Mouse (Mus musculus) limb, embryonic 10.5 days (tissue): ENCODE results near the gene Crhr1. TPM values are rescaled to one million over a fixed set of nuclear protein-coding genes. Genes with fewer than 3 reads are reported as not detected.
"Not testable (repeated sequence)": the region's sequence is repeated elsewhere in the genome, so short reads cannot be mapped to it uniquely, and the experiment has no call there.

Source experiments
- DNase-seq: peaks from one replicate; pipeline ENCODE4 v3.0.0-alpha.2; 2017; ENCODE audit warnings: low spot score
- H3K27ac ChIP-seq: fragments of 300-500 bp; sonication (generic); 2 replicates; pipeline ENCODE4 v1.5.1; 2016; ENCODE audit warnings: mild to moderate bottlenecking
- H3K27me3 ChIP-seq: fragments of 300-500 bp; sonication (generic); 2 replicates; pipeline ENCODE4 v1.6.1; 2016; ENCODE audit warnings: low read depth, mild to moderate bottlenecking; ENCODE audit not compliant: poor library complexity, severe bottlenecking
- H3K36me3 ChIP-seq: fragments of 300-500 bp; sonication (generic); 2 replicates; pipeline ENCODE4 v1.6.1; 2016; ENCODE audit warnings: mild to moderate bottlenecking, moderate library complexity
- H3K4me1 ChIP-seq: fragments of 300-500 bp; sonication (generic); 2 replicates; pipeline ENCODE4 v1.6.1; 2016
- H3K4me3 ChIP-seq: fragments of 300-500 bp; sonication (generic); 2 replicates; pipeline ENCODE4 v1.5.1; 2016; ENCODE audit warnings: mild to moderate bottlenecking, moderate library complexity
- H3K9me3 ChIP-seq: fragments of 300-500 bp; sonication (generic); replicated peaks from 2 replicates; pipeline ENCODE4 v1.6.1; 2016; ENCODE audit warnings: mild to moderate bottlenecking
- WGBS: fragments of 180-500 bp; shearing (Covaris S2); methylation state at CpG from one replicate; pipeline ENCODE4 v1.1.7; 2016; 5-methylcytosine and 5-hydroxymethylcytosine counted together
- polyA plus RNA-seq: library from polyadenylated mRNA; unstranded; fragments of >200 nt; fragmentation: Nextera tagmentation; extraction: Ambion mirVana; gene quantifications from 2 replicates; pipeline ENCODE4 v1.2.1, GENCODE M21; 2016

Crhr1 gene
- polyA plus RNA-seq, 1 experiment from 2014 or later, result 1.1 TPM

GRCm38 (mm10) chr11:104182141-104182540 is 49.5 kb downstream of the Crhr1 start:
- H3K36me3 ChIP-seq, result no peaks in the 10 kb centered on the region
- no peak overlapping the region for H3K27ac ChIP-seq
- H3K27me3 ChIP-seq, result peaks cover under 1% of the 10 kb centered on the region; the same call in 1 of the 2 replicates
- no peaks in the 10 kb centered on the region for H3K9me3 ChIP-seq
- WGBS, result 86% methylated on average over 3 of the region's 3 CpGs
- no peak for DNase-seq
- H3K4me1 ChIP-seq, result peaks cover 5% of the 10 kb centered on the region
- no peak overlapping the region for H3K4me3 ChIP-seq

- Histone ChIP-seq H3K9me3 (no peaks in the 10 kb centered on the region), H3K27ac (no peak within 1 kb of the TSS), H3K27me3 (no peaks in the 10 kb centered on the region), H3K4me3 (no peak within 1 kb of the TSS), H3K4me1 (no peaks in the 10 kb centered on the region), H3K36me3 (no peaks in the 10 kb centered on the region)
- 77% methylated on average over 13 of the region's 13 CpGs for WGBS
- DNase-seq, result no peak
Observed at GRCm38 (mm10) chr11:104186135-104186836, 53.6 kb downstream of the Crhr1 start, which contains the start of gene Sppl2c. Sppl2c (plus strand) TSS chr11:104186327.

- WGBS, result 93% methylated on average over 9 of the region's 9 CpGs
Observed at GRCm38 (mm10) chr11:104186837-104187150, 54.1 kb downstream of the Crhr1 start.

GRCm38 (mm10) chr11:104187766-104188165 is 55.1 kb downstream of the Crhr1 start:
- Histone ChIP-seq H3K9me3 (no peaks in the 10 kb centered on the region), H3K4me1 (no peaks in the 10 kb centered on the region), H3K27me3 (no peaks in the 10 kb centered on the region), H3K4me3 (no peak overlapping the region), H3K27ac (no peak overlapping the region), H3K36me3 (no peaks in the 10 kb centered on the region)
- 94% methylated on average over 10 of the region's 10 CpGs for WGBS
- no peak for DNase-seq

More at GRCm38 (mm10) chr11:104186837-104187150, 54.1 kb downstream of the Crhr1 start:
- Histone ChIP-seq H3K4me3 (no peak overlapping the region), H3K36me3 (no peaks in the 10 kb centered on the region), H3K27ac (no peak overlapping the region), H3K4me1 (no peaks in the 10 kb centered on the region), H3K27me3 (no peaks in the 10 kb centered on the region), H3K9me3 (no peaks in the 10 kb centered on the region)
- DNase-seq, result no peak

- H3K4me1 ChIP-seq, result no peaks in the 10 kb centered on the region
- H3K27me3 ChIP-seq, result no peaks in the 10 kb centered on the region
- DNase-seq, result no peak
- H3K27ac ChIP-seq, result no peak overlapping the region
- no peak overlapping the region for H3K4me3 ChIP-seq
- 78% methylated on average over 2 of the region's 2 CpGs for WGBS
- H3K9me3 ChIP-seq, result no peaks in the 10 kb centered on the region
- no peaks in the 10 kb centered on the region for H3K36me3 ChIP-seq
Observed at GRCm38 (mm10) chr11:104190008-104190407, 57.4 kb downstream of the Crhr1 start.

GRCm38 (mm10) chr11:104195382-104195781 is 62.7 kb downstream of the Crhr1 start:
- H3K27ac ChIP-seq, result no peak overlapping the region
- H3K36me3 ChIP-seq, result no peaks in the 10 kb centered on the region
- H3K4me3 ChIP-seq, result no peak overlapping the region
- H3K4me1 ChIP-seq, result no peaks in the 10 kb centered on the region
- DNase-seq, result no peak
- no peaks in the 10 kb centered on the region for H3K9me3 ChIP-seq
- H3K27me3 ChIP-seq, result peaks cover 16% of the 10 kb centered on the region; the same call in 1 of the 2 replicates
- 72% methylated on average over 11 of the region's 11 CpGs for WGBS

- peaks cover 16% of the 10 kb centered on the region; the same call in 1 of the 2 replicates for H3K27me3 ChIP-seq
- no peaks in the 10 kb centered on the region for H3K4me1 ChIP-seq
- H3K36me3 ChIP-seq, result no peaks in the 10 kb centered on the region
- no peak overlapping the region for H3K4me3 ChIP-seq
- peak; percentile 84 for DNase-seq
- H3K27ac ChIP-seq, result no peak overlapping the region
- WGBS, result 12% methylated on average over 9 of the region's 9 CpGs
- no peaks in the 10 kb centered on the region for H3K9me3 ChIP-seq
Observed at GRCm38 (mm10) chr11:104195791-104196190, 63.1 kb downstream of the Crhr1 start.

- H3K27ac ChIP-seq, result no peak overlapping the region
- H3K4me1 ChIP-seq, result no peaks in the 10 kb centered on the region
- H3K27me3 ChIP-seq, result peaks cover 16% of the 10 kb centered on the region; the same call in 1 of the 2 replicates
- peak; percentile 74 for DNase-seq
- H3K9me3 ChIP-seq, result no peaks in the 10 kb centered on the region
- H3K36me3 ChIP-seq, result no peaks in the 10 kb centered on the region
- WGBS, result 8% methylated on average over 10 of the region's 10 CpGs
- H3K4me3 ChIP-seq, result no peak overlapping the region
Observed at GRCm38 (mm10) chr11:104197861-104198260, 65.2 kb downstream of the Crhr1 start.

- DNase-seq, result no peak
- H3K27me3 ChIP-seq, result peaks cover 2% of the 10 kb centered on the region; the same call in 1 of the 2 replicates
- no peaks in the 10 kb centered on the region for H3K9me3 ChIP-seq
- H3K36me3 ChIP-seq, result no peaks in the 10 kb centered on the region
- H3K4me3 ChIP-seq, result no peak overlapping the region
- no peak overlapping the region for H3K27ac ChIP-seq
- WGBS, result 81% methylated on average over 3 of the region's 3 CpGs
- H3K4me1 ChIP-seq, result no peaks in the 10 kb centered on the region
Observed at GRCm38 (mm10) chr11:104203271-104203670, 70.6 kb downstream of the Crhr1 start.

- Histone ChIP-seq H3K27ac (no peak overlapping the region), H3K27me3 (no peaks in the 10 kb centered on the region), H3K4me1 (no peaks in the 10 kb centered on the region), H3K9me3 (no peaks in the 10 kb centered on the region), H3K4me3 (no peak overlapping the region), H3K36me3 (no peaks in the 10 kb centered on the region)
- DNase-seq, result no peak
- WGBS, result 80% methylated on average over 4 of the region's 4 CpGs
Observed at GRCm38 (mm10) chr11:104206573-104206972, 73.9 kb downstream of the Crhr1 start.

GRCm38 (mm10) chr11:104209041-104209440 is 76.4 kb downstream of the Crhr1 start:
- no peaks in the 10 kb centered on the region for H3K27me3 ChIP-seq
- no peak overlapping the region for H3K4me3 ChIP-seq
- H3K4me1 ChIP-seq, result no peaks in the 10 kb centered on the region
- WGBS, result 82% methylated on average over 3 of the region's 3 CpGs
- H3K27ac ChIP-seq, result no peak overlapping the region
- H3K9me3 ChIP-seq, result no peaks in the 10 kb centered on the region
- DNase-seq, result no peak
- H3K36me3 ChIP-seq, result no peaks in the 10 kb centered on the region

GRCm38 (mm10) chr11:104211251-104211650 is 78.6 kb downstream of the Crhr1 start:
- Histone ChIP-seq H3K9me3 (no peaks in the 10 kb centered on the region), H3K4me1 (no peaks in the 10 kb centered on the region), H3K36me3 (no peaks in the 10 kb centered on the region), H3K27ac (no peak overlapping the region), H3K27me3 (no peaks in the 10 kb centered on the region), H3K4me3 (no peak overlapping the region)
- 90% methylated on average over 6 of the region's 6 CpGs for WGBS
- no peak for DNase-seq

- not testable (repeated sequence) for H3K4me3 ChIP-seq, DNase-seq, H3K36me3 ChIP-seq, H3K27ac ChIP-seq, H3K9me3 ChIP-seq, H3K27me3 ChIP-seq, H3K4me1 ChIP-seq
- 93% methylated on average over 5 of the region's 5 CpGs for WGBS
Observed at GRCm38 (mm10) chr11:104214128-104214527, 81.5 kb downstream of the Crhr1 start.

- H3K27me3 ChIP-seq, result no peaks in the 10 kb centered on the region
- DNase-seq, result no peak
- H3K36me3 ChIP-seq, result no peaks in the 10 kb centered on the region
- H3K9me3 ChIP-seq, result no peaks in the 10 kb centered on the region
- no peaks in the 10 kb centered on the region for H3K4me1 ChIP-seq
- no peak overlapping the region for H3K27ac ChIP-seq
- no peak overlapping the region for H3K4me3 ChIP-seq
- WGBS, result 86% methylated on average over 3 of the region's 3 CpGs
Observed at GRCm38 (mm10) chr11:104218075-104218474, 85.4 kb downstream of the Crhr1 start.
